Mouse (Mus musculus): ENCODE measurements around the gene Hipk2.

DNA sequence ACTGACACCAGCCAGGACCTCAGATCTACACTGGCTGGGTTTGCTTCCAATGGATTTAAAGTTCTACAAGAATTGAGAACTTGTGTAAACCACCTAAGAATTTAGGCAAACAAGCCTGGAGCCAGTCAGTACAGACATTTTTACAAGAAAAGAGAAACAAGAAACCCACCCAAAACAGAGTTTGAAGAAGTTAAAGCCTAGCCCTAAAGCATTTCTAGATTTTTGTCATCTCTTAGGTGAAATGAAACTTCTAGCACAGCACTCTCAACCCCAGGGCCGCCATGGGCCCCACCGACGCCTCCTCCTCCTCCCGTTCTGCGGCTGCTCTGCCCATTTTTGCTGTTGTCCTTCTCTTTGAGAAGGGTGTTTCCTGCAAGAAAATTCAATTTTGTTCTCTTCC, 184.9 kb downstream of the Hipk2 start:
- no peak for TF ChIP-seq POLR2A (IDR thresholded peaks at IDR 0.05; ENCODE audit: low read depth, low read length)
- no peak for TF ChIP-seq CTCF (IDR thresholded peaks at IDR 0.05; ENCODE audit: extremely low read depth, insufficient read depth, insufficient read length, insufficient replicate concordance)
